Mouse (Mus musculus): ENCODE data around the gene Fcgr3. TPM values are rescaled to one million over a fixed set of nuclear protein-coding genes. Genes with fewer than 3 reads are reported as not detected.
A peak's percentile ranks its signal among the peaks of the same experiment; 100 is the strongest.
"Not testable (repeated sequence)": the region's sequence is repeated elsewhere in the genome, so short reads cannot be mapped to it uniquely, and the experiment has no call there.

The Fcgr3 gene
- total RNA-seq, 2 experiments from 2014 or later = 6.7 to 7.0 TPM

DNA sequence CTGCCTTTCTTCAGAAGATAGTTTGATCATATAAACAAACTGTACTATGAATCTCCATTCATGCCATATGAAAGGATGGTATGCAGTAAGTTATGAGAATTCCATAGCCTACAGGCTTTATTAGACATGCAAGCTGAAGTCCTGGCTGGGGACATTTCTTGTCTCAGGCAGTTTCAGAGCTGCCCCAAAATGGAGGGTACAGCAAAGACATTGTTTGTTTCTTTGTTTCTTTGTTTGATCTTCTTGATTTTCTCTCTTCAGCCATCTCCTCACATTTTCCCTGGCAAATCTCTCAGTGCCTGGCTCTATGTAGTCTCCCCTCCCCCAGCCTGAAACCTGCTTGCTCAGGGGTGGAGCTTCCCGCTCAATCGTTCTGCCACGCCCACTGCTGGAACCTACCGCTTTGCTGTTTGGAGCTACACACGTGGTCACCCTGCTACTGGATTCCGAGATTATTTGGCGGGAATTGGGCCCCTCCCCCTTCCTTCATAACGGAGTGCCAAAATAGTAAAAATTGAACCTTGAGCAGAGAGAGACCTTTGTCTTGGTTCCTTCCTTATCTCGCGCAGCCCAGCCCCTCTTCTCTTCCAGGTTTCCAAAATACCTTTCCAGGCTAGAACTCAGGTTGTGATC is 23.6 kb upstream of the Fcgr3 start:
- DNase-seq = peak; percentile 15
- intact Hi-C loops (cut with DNase I) = not testable (repeated sequence)

DNA sequence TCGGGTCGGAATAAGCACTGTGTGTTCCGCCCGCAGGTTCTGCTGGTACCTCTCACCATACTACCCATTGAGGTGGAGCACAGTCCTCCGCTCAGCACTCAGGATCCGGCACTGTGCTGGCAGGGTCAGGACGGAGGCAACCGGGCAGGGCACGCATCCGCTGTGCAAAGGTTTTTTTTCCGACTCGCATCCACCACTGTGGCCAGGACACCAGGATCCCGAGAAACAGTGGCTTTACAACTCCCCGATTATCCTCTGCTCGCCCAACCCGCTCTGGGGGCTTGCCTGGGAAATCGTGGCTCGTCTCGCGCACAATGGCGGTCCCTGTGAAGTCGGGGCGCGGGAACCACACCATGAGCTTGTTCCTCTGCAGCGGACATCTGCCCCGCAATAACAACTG is 21.0 kb upstream of the Fcgr3 start:
- intact Hi-C loops (cut with DNase I) = no loop called here
- no peak for DNase-seq

DNA sequence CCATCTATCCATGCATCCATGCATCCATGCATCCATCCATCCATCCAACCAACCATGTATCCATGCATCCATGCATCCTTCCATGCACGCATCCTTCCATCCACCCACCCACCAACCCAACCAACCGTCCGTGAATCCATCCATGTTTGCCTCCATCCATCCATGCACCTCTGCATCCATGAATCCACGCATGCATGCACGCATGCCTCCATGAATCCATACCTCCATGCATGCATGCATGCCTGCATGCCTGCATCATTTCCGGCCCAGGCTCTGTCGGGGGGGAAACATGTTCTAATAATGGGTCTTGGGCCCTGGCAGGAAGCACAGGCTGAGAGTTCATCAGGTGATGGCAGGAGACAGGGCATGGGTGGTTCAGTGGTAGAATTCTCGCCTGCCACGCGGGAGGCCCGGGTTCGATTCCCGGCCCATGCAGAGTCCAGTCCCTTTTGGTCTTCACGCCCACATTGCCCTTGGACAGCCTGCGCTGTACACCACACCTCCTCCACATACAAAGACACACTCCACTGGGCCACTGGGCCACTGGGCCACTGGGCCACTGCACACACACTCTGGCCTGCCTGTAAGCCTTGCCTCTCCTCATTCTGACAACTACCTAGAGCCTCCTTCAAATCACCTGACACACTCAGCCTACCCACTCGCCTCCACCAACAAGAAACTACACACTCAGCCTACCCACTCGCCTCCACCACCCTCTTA is 16.9 kb upstream of the Fcgr3 start:
- intact Hi-C loops (cut with DNase I); DNase-seq: not testable (repeated sequence)

DNA sequence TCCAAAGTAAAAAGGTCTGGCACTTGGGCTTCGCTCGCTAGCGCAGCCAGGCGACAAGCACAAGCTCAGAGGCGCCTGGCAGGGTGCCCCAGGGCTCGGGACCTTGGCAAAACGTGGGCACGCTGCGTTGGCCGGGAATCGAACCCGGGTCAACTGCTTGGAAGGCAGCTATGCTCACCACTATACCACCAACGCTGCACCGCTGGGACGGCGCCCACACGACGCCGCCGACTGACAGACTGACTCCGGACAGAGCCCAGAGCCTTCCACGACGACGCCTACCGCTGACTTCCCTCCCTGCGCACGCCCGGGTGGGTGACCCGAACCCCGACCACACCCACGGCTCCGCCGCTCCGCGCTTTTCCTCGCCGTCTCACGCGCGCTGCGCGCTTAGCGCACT is 15.1 kb upstream of the Fcgr3 start:
- DNase-seq; intact Hi-C loops (cut with DNase I): not testable (repeated sequence)

DNA sequence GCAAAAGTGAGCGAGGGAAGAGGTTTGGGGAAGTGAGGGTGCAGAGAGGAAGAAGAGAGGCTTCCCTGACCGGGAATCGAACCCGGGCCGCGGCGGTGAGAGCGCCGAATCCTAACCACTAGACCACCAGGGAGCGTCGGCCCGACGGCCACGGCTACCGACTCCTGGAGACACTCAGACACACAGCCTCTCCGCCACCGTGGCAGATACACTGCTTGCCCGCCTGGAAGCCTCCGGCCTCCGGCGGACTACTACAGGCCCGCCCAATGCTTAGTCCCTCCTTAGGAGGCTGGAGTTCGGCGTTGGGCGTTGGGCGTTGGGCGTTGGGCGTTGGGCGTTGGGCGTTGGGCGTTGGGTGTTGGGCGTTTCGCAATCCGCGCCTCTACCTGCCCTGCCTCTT is 14.6 kb upstream of the Fcgr3 start:
- intact Hi-C loops (cut with DNase I); DNase-seq: not testable (repeated sequence)

DNA sequence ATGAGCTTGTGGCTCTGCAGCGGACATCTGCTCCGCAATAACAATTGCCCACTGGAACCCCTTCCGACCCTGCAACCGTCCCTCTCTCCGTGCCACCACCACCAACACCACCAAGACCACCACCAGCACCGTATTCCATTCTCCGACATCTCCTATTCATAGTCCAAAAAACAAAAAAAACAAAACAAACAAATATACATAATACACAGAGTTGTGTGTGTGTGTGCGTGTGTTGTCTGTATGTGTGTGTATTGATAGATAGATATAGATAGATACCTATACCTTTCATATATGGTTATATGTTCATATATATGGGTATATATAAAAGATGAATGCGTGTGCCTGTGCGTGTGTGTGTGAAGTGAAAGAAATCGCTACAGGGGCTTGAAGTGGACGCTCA is 13.7 kb upstream of the Fcgr3 start:
- intact Hi-C loops (cut with DNase I); DNase-seq: not testable (repeated sequence)

DNA sequence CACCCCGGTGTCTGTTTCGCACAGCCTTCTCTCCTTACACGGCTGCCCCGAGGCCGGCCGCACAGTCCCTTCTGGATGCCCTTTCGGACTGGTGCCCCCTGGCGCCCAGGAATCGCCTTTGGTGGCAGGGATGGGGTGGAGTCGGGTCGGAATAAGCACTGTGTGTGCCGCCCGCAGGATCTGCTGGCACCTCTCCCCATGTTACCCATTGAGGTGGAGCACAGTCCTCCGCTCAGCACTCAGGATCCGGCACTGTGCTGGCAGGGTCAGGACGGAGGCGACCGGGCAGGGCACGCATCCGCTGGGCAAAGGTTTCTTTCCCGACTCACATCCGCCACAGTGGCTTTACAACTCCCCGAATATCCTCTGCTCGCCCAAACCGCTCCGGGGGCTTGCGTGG is 13.2 kb upstream of the Fcgr3 start:
- DNase-seq; intact Hi-C loops (cut with DNase I): not testable (repeated sequence)

DNA sequence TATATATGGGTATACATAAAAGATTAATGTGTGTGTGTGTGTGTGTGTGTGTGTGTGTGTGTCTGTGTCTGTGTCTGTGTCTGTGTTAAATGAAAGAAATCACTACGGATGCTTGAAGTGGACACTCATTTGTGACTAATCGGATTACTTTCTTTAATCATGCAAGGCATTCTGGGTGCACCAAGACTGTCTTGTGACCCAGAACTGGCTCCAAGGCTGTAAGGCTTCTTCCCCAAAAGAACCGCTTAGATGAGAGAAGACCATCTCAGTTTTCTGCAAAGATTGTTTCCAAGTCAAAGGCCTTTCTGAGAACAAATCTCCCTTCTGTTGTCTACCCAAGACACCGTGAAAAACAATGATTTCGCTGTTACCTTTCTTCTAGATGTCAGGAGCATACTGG is 12.5 kb upstream of the Fcgr3 start:
- intact Hi-C loops (cut with DNase I); DNase-seq: not testable (repeated sequence)

DNA sequence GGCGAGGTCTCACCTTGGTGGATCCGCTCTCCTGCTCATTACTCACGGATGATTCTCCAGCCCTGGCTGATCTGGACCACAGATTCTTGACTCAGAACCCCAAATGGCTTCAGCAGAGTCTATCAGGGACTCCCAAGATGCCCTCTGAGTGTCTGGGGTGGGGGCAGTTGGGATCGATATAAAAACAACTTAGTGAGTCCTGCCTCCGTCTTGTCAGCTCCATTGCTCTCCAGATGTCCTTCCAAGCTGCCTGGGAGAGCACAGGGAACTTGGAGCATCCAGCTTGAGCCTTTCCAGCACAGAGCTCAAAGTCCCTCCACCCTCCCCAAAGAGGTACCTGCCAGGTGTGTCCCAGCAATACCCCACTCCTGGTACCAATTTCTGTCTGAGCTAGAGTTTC is 11.4 kb upstream of the Fcgr3 start:
- intact Hi-C loops (cut with DNase I); DNase-seq: not testable (repeated sequence)

DNA sequence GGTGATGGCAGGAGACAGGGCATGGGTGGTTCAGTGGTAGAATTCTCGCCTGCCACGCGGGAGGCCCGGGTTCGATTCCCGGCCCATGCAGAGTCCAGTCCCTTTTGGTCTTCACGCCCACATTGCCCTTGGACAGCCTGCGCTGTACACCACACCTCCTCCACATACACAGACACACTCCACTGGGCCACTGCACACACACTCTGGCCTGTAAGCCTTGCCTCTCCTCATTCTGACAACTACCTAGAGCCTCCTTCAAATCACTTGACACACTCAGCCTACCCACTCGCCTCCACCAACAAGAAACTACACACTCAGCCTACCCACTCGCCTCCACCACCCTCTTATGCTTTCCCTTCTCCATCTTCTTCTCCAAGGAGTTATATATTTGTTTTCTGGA is 9.5 kb upstream of the Fcgr3 start:
- DNase-seq; intact Hi-C loops (cut with DNase I): not testable (repeated sequence)

DNA sequence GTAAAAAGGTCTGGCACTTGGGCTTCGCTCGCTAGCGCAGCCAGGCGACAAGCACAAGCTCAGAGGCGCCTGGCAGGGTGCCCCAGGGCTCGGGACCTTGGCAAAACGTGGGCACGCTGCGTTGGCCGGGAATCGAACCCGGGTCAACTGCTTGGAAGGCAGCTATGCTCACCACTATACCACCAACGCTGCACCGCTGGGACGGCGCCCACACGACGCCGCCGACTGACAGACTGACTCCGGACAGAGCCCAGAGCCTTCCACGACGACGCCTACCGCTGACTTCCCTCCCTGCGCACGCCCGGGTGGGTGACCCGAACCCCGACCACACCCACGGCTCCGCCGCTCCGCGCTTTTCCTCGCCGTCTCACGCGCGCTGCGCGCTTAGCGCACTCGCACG is 7.5 kb upstream of the Fcgr3 start:
- DNase-seq; intact Hi-C loops (cut with DNase I): not testable (repeated sequence)

DNA sequence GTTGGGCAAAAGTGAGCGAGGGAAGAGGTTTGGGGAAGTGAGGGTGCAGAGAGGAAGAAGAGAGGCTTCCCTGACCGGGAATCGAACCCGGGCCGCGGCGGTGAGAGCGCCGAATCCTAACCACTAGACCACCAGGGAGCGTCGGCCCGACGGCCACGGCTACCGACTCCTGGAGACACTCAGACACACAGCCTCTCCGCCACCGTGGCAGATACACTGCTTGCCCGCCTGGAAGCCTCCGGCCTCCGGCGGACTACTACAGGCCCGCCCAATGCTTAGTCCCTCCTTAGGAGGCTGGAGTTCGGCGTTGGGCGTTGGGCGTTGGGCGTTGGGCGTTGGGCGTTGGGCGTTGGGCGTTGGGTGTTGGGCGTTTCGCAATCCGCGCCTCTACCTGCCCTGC is 7.0 kb upstream of the Fcgr3 start:
- DNase-seq; intact Hi-C loops (cut with DNase I): not testable (repeated sequence)

DNA sequence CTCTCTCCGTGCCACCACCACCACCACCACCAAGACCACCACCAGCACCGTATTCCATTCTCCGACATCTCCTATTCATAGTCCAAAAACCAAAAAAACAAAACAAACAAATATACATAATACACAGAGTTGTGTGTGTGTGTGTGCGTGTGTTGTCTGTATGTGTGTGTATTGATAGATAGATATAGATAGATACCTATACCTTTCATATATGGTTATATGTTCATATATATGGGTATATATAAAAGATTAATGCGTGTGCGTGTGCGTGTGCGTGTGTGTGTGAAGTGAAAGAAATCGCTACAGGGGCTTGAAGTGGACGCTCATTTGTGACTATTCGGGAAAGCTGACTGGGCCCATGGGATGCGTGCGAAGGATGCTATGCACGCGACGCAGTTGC is 6.1 kb upstream of the Fcgr3 start:
- intact Hi-C loops (cut with DNase I); DNase-seq: not testable (repeated sequence)

DNA sequence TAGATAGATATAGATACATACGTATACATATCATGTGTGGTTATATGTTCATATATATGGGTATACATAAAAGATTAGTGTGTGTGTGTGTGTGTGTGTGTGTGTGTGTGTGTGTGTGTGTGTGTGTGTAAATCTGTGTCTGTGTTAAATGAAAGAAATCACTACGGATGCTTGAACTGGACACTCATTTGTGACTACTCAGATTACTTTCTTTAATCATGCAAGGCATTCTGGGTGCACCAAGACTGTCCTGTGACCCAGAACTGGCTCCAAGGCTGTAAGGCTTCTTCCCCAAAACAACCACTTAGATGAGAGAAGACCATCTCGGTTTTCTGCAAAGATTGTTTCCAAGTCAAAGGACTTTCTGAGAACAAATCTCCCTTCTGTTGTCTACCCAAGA is 4.8 kb upstream of the Fcgr3 start:
- DNase-seq; intact Hi-C loops (cut with DNase I): not testable (repeated sequence)

DNA sequence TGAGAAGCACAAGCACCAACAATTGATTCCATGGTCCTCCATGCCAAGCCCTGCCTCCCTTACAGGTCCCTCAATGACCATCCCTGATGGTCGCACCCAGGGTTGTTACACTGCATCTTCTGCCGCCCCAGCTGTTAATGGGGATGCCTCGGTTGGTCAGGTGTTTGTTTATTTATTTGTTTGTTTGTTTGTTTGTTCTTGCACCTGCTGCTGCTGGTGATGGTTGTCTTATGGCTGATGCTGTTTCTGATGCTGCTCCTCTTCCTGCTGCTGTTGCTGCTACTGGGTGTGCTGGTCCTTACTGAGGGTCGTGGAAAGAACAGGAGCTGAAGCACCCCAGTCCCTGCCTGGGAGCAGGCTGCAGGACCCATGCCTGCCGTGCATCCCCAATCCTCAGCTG is 3.2 kb upstream of the Fcgr3 start:
- DNase-seq; intact Hi-C loops (cut with DNase I): not testable (repeated sequence)

DNA sequence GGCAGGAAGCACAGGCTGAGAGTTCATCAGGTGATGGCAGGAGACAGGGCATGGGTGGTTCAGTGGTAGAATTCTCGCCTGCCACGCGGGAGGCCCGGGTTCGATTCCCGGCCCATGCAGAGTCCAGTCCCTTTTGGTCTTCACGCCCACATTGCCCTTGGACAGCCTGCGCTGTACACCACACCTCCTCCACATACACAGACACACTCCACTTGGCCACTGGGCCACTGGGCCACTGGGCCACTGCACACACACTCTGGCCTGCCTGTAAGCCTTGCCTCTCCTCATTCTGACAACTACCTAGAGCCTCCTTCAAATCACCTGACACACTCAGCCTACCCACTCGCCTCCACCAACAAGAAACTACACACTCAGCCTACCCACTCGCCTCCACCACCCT is 1.8 kb upstream of the Fcgr3 start:
- intact Hi-C loops (cut with DNase I); DNase-seq: not testable (repeated sequence)

DNA sequence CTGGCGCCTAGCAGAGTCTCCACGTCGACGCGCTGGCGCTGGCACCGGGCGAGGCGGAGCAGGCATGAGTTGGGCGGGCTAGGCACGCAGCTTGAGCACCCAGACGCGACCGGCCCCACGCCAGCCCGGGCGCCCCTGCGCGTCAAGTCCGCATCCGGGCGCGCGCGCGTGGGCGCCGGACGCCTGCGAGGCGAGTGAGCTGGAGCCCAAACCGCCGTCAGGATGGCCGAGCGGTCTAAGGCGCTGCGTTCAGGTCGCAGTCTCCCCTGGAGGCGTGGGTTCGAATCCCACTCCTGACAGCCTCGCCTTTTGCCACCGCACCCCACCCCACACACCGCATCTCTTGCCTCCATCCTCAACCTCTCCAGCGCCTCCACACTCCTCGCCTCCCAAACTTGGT is 1.0 kb upstream of the Fcgr3 start:
- intact Hi-C loops (cut with DNase I) = not testable (repeated sequence)
- peak; percentile 37 for DNase-seq

DNA sequence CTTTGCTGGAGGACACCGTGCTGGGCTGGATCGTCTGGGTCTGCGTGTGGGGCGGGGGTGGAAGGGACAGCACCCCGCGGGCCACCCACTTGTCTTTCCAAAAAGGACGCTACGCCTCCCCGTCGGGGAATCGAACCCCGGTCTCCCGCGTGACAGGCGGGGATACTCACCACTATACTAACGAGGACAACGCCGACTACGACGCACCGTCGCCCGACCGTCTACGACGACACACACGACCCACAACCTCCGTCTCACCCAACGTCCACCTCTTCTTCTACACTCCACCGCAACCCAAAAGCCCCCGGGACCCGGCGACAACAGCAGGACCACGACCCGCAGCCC is 480 bp upstream of the Fcgr3 start:
- peak; percentile 63 for DNase-seq
- intact Hi-C loops (cut with DNase I) = not testable (repeated sequence)

DNA sequence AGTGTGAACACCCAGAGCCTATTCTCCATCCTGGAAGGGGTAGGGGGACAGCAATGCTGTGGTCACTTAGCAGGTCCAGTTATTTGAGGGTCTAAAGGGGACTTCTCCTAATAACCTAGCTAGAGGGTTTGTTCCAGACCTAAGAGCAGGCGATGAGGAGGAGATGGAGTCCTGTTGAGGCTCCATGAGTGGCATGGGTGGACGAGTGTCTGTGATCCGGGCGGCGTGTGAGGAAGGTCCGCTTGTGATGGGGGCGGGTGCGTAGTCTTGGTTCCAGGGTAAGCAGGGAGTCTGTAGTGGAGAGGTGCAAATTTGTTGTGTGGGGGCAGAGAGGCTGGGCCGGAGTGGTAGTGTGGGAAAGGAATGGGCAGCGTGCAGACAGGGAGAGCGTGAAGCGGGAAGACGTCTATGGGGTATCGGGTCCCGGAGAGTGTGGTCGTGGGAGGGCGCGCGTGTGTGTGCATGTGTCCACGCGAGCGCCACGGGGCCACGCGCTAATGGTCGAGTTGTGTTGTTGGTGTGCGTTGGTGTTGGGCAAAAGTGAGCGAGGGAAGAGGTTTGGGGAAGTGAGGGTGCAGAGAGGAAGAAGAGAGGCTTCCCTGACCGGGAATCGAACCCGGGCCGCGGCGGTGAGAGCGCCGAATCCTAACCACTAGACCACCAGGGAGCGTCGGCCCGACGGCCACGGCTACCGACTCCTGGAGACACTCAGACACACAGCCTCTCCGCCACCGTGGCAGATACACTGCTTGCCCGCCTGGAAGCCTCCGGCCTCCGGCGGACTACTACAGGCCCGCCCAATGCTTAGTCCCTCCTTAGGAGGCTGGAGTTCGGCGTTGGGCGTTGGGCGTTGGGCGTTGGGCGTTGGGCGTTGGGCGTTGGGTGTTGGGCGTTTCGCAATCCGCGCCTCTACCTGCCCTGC is 905 bp downstream of the Fcgr3 start:
- DNase-seq = peak; percentile 21
- intact Hi-C loops (cut with DNase I) = not testable (repeated sequence)

DNA sequence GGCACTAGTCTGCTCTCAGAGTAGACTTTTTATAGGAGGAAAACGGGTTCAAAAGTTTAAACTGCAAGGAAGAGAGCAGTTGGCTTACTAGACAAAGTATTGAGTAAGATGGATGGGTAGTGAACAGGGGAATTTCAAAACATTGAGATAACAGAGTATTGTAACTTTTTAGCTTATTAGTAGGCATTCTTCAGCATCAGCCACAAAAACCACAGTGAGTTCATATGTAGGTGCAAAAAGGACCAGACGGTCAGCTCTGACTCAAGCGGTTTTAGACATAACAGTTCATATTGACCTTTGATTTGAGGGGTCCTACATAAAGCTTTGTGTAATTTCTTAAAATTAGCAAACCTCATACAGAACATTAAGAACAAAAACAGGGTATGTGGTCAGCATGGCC is 3.2 kb downstream of the Fcgr3 start:
- intact Hi-C loops (cut with DNase I) = no loop called here
- DNase-seq = no peak

DNA sequence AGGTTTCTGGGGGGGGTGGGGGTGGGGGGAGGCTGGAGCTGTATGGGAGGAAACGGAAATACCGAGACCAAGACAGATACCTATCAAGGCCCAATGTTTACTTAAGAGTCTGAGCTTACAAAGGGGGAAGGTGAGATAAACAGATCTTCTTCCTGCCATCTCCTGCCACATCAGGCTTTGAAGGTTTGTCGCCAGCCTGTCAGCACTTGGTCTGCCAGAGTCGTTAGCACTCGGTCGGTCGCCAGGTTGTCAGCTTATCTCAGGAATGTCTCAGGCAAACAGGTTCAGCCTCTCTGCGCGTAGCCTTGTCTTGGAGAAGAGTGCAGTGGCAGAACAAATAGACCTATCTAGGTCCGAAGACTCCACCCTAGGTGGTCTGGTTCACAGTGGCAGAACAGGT is 4.3 kb downstream of the Fcgr3 start:
- DNase-seq = no peak
- intact Hi-C loops (cut with DNase I) = no loop called here
